Mouse (Mus musculus) testis, adult 2 months (tissue): Measurements from ENCODE around the gene Hoxa11. TPM values are rescaled to one million over a fixed set of nuclear protein-coding genes. Genes with fewer than 3 reads are reported as not detected.
A peak's percentile ranks its signal among the peaks of the same experiment; 100 is the strongest.

ENCODE experiments used
- H3K27ac ChIP-seq: fragments of 200-500 bp; 2 replicates; pipeline ENCODE4 v1.5.1; 2012; ENCODE audit warnings: low read depth, low read length; ENCODE audit not compliant: control insufficient read depth, insufficient read depth
- H3K27me3 ChIP-seq: fragments of 200-500 bp; 2 replicates; pipeline ENCODE4 v1.6.1; 2012; ENCODE audit warnings: mild to moderate bottlenecking, low read length, moderate library complexity; ENCODE audit not compliant: control insufficient read depth, insufficient read depth
- H3K36me3 ChIP-seq: fragments of 200-500 bp; 2 replicates; pipeline ENCODE4 v1.6.1; 2012; ENCODE audit warnings: mild to moderate bottlenecking, low read length; ENCODE audit not compliant: control insufficient read depth, insufficient read depth
- H3K4me1 ChIP-seq: fragments of 200-500 bp; 2 replicates; pipeline ENCODE4 v1.6.1; 2012; ENCODE audit warnings: low read length; ENCODE audit not compliant: control insufficient read depth, insufficient read depth
- H3K4me3 ChIP-seq: fragments of 200-500 bp; 2 replicates; pipeline ENCODE4 v1.5.1; 2012; ENCODE audit warnings: low read depth, mild to moderate bottlenecking, low read length, moderate library complexity, mixed read lengths; ENCODE audit not compliant: control insufficient read depth
- CTCF ChIP-seq: fragments of 200-500 bp; IDR thresholded peaks from 2 replicates; pipeline ENCODE4 v1.5.1; 2012; ENCODE audit warnings: low read depth, mild to moderate bottlenecking, inconsistent platforms, low read length, moderate library complexity; ENCODE audit not compliant: control insufficient read depth, insufficient read depth, insufficient replicate concordance
- POLR2A ChIP-seq: fragments of 200-500 bp; IDR thresholded peaks from 2 replicates; pipeline ENCODE4 v1.6.1; 2012; ENCODE audit warnings: low read depth, mild to moderate bottlenecking, inconsistent platforms, low read length, moderate library complexity; ENCODE audit not compliant: control insufficient read depth
- polyA plus RNA-seq: library from polyadenylated mRNA; depleted of rRNA; stranded (reverse); fragments of >200 nt; gene quantifications from 2 replicates; pipeline ENCODE4 v1.2.3, GENCODE M21; 2012

Gene Hoxa11
- polyA plus RNA-seq, 1 experiment: not detected

DNA sequence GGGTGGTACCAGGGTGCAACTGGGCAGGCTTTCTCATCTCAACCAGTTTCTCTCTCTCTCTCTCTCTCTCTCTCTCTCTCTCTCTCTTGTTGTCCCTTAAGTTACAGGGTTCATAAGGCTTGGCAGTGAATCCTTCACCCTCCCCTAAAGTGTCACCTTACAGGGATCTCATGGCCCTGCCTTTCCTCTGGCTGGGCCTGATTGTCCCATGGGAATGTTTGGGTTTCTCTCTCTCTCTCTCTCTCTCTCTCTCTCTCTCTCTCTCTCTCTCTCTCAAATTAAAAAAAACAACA, 38.0 kb downstream of the Hoxa11 start:
- Histone ChIP-seq H3K36me3 (no peaks in the 10 kb centered on the region), H3K27me3 (peaks cover 15% of the 10 kb centered on the region), H3K27ac (no peak overlapping the region), H3K4me1 (peaks cover 25% of the 10 kb centered on the region), H3K4me3 (no peak overlapping the region)
- TF ChIP-seq CTCF (no peak), POLR2A (no peak)

DNA sequence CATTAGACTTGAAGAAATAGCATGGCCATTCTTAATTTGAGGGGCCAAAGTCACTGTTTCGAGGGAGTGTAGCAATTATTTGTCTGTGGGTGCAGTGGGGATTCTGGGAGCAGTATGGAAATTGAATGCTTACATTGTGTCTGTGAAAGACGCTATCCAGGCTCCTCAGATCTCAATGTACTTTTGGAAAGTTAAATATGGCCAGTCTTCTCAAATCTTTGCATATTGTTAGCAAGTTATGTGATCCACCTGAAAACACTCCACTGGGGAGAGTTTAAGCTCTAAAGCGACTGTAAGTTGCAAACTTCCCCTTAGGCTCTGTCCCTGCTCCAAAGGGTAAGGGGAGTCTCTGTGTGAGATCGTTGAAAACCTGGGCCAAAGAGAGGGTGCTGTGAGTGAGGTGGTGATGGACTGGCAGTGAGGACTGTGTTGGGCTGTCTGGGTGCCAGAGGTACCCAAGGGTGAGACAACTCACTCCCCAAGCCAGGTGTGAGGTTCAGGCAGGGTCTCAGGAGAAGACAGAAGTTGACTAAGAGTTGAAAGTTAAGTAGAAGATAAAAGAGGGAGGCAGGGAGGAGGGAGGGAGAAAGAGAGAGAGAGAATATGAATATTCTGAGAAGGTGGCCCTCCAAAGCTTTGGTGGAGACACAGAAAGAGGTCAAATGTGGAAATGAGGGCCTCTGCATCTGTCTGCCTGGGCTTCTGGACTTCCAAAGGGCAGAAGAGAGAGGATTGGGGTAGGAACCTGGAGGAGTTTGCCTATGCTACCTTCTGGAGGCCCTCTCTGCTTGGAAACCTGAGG, 38.5 kb downstream of the Hoxa11 start:
- peaks cover 26% of the 10 kb centered on the region for H3K4me1 ChIP-seq
- no peak for TF ChIP-seq CTCF
- TF ChIP-seq POLR2A: no peak
- peaks cover 18% of the 10 kb centered on the region for H3K27me3 ChIP-seq
- no peaks in the 10 kb centered on the region for H3K36me3 ChIP-seq
- no peak overlapping the region for H3K27ac ChIP-seq
- H3K4me3 ChIP-seq: no peak overlapping the region

DNA sequence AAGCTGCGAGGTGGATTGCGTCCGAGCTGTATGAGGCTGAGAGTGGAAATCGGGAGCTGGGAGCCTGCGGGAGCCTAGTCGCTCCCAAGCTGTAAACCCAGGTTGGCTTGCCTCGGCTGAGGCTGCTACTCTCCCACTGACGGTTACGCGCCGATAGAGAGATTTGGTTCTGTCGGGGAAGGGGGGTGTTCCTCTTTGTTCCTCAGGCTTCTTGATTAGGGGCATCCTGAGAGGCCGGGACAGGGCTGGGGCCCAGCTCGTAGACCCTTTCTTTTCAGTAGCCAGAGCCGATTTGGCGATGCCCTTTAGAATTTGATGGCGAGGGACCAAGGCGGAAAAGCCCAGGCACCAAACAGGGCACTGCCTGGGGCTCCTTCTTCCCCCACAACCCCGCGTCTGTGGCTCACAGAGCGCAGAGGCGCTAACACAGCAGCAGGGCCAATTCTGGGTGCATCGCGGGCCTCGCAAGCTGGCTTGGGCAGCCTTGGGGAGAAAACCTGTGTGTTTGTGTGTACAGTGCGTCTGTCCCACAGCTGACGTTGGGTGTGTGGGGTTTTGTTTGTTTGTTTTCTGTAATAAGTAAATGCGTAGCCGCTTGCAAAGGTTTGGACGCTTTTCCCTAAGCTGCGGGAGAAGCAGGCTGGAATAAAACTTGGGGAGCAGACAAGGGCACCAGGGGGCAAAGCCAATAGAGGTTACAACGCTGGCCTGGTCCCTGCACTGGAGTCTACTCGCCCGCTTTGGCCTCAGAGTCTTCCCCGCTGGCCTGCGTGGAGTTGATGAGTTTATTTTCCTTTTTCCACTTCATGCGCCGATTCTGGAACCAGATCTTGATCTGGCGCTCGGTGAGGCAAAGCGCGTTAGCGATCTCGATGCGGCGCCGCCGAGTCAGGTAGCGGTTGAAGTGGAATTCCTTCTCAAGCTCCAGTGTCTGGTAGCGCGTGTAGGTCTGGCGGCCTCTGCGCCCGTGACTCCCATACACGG, 39.7 kb downstream of the Hoxa11 start:
- Histone ChIP-seq H3K4me1 (peaks cover 26% of the 10 kb centered on the region), H3K27me3 (peaks cover 16% of the 10 kb centered on the region), H3K4me3 (no peak overlapping the region), H3K27ac (no peak overlapping the region), H3K36me3 (no peaks in the 10 kb centered on the region)
- TF ChIP-seq CTCF (no peak), POLR2A (no peak)

DNA sequence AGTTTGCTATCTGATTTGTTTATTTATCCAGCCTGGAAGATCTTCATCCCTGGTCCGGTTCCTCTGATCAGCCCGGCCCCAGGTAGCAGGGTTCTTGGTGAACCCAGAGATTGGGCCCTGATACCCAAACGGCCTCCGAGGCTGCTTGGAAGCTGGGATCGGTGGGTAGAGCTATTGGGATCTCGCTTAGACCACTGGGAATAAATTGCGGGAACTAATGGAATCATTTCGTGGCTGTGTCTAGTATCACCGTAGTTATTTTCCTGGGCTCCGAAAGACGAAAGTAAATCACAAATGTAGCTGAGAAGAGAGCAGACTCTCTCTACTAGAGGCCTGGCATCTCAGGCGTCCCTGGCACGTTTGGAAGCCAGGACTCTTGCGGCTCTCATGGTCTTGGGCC, 40.4 kb downstream of the Hoxa11 start:
- peaks cover 16% of the 10 kb centered on the region for H3K27me3 ChIP-seq
- no peak for TF ChIP-seq POLR2A
- no peak for TF ChIP-seq CTCF
- H3K27ac ChIP-seq: no peak overlapping the region
- H3K4me1 ChIP-seq: peaks cover 26% of the 10 kb centered on the region
- H3K36me3 ChIP-seq: no peaks in the 10 kb centered on the region
- H3K4me3 ChIP-seq: no peak overlapping the region

DNA sequence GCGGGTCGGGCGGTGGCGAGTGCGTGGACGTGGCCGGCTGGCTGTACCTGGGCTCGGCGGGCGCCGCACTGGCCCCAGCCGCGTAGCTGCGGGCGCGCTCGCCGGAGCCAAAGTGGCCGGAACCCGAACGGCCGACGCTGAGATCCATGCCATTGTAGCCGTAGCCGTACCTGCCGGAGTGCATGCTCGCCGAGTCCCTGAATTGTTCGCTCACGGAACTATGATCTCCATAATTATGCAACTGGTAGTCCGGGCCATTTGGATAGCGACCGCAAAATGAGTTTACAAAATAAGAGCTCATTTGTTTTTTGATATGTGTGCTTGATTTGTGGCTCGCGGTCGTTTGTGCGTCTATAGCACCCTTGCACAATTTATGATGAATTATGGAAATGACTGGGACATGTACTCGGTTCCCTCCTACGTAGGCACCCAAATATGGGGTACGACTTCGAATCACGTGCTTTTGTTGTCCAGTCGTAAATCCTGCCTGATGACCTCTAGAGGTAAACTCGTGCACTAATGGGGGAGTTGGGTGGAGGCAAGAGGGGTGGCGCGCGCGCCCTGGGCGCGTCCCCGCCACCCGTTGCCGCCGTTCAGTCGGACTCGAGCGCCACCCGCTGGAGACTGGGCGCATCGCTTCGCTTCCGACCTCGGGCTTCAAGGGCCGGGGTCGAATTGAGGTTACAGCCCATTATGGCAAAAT, 41.4 kb downstream of the Hoxa11 start, which contains the start of gene Hoxa5:
Gene Hoxa5 (minus strand): TSS at position 538 of the 703 bp plus-strand sequence.
- H3K27me3 ChIP-seq: peaks cover 19% of the 10 kb centered on the region
- no peak within 1 kb of the TSS for H3K27ac ChIP-seq
- H3K4me1 ChIP-seq: peaks cover 26% of the 10 kb centered on the region
- TF ChIP-seq CTCF (peak; percentile 78; the same call in 1 of the 2 replicates), POLR2A (no peak)
- H3K4me3 ChIP-seq: peak within 1 kb of the TSS; percentile 70
- H3K36me3 ChIP-seq: no peaks in the 10 kb centered on the region

DNA sequence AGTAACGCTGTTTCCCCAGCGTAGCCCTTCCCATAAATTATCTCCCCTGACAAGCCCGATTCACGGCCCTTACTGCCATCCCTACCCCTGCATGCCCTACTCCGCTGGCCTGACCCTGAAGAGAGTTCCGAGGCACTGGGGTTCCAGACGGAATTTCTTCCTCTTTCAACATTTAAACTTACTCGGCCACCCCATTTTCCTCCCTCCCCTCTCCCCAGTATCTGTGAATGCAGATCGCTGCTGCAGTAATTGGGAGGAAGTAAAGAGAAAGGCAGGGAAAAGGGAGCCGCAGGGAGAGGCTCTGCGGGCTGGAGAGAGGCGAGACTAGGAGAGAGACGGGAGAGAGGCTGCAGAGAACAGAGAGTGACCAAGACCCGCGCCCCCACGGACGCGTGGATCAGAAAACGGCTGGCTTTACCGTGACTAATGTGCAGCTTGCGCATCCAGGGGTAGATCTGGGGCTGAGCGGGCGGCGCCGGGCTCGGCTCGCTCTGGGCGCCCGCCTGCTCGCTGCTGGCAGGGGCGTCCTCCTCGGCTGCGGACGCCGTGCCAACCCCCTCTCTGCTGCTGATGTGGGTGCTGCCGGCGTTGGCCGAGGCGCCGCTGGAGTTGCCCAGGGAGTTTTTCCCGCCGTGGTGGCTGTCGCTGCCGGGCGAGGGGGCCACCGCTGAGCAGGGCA, 42.1 kb downstream of the Hoxa11 start:
- peaks cover 24% of the 10 kb centered on the region for H3K4me1 ChIP-seq
- H3K36me3 ChIP-seq: no peaks in the 10 kb centered on the region
- TF ChIP-seq POLR2A: no peak
- no peak for TF ChIP-seq CTCF
- no peak overlapping the region for H3K27ac ChIP-seq
- peaks cover 19% of the 10 kb centered on the region for H3K27me3 ChIP-seq
- peak overlapping the region; percentile 70 for H3K4me3 ChIP-seq
